Mouse (Mus musculus): ENCODE measurements around the gene Sgsm1. TPM values are rescaled to one million over a fixed set of nuclear protein-coding genes. Genes with fewer than 3 reads are reported as not detected.

Sgsm1 gene
- total RNA-seq, 2 experiments from 2014 or later = 0.67 TPM; not detected in 1

DNA sequence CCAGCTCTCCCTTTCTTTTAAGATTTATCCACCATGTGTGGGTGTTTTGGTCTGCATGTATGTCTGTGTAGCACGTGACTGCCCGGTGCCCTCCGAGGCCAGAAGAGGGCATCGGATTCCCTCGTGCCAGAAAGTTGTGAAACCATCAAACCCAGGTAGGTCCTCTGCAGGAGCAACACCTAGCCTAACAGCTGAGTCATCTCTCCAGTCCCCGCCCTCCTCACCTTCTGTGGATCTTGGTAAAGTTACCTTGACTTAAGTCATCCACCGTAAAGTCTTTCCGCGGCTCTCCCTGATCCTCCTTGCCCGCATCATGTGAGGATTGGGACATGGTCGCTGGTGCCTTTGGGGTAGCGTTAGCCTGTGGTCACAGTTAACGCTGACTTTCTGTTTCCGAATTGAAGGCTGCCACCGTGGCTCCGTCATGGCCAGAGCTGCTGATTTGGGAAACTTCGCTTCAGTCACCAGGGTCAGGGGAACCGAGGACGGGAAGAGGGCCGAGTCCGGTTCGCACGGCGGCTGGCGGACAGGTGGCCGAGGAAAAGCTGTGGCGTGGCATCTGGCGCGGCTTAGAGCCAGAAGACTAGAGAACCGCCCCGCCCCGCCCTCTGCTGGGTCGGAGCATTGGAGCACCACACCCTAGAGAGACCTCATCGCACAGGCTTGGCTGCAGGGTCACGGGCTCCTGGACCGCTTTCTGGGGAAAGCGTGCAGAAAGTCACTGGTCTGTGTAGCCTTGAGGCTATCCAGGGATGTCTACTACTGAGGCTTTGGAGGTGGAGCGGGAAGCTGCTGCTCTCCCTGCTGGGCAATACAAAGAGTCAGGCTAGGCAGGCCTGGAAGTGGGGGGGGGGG is 13.4 kb upstream of the Sgsm1 start:
- ATAC-seq (replicated peaks; ENCODE audit: poor library complexity) = peak; percentile 23; the same call in 1 of the 2 replicates

DNA sequence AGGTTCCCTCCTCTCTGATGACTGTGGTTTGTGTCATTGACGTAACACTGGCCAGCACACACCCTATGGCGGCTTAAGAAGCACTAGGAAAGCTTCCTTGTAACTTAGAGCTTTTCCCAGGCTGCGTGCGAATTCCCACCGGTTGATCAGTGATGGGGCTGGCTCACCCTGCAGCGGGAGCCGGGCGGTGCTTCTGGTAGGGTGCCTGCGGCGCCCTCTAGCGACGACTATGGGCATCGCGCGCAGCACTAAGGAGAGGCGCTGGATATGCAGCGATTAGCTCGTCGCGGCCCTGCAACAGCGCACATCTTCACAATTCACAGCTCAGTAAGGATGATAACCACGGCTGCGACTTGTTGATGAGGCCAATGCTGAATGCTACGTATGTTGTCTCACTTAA is 3.4 kb upstream of the Sgsm1 start:
- ATAC-seq (replicated peaks; ENCODE audit: poor library complexity) = peak; percentile 75

DNA sequence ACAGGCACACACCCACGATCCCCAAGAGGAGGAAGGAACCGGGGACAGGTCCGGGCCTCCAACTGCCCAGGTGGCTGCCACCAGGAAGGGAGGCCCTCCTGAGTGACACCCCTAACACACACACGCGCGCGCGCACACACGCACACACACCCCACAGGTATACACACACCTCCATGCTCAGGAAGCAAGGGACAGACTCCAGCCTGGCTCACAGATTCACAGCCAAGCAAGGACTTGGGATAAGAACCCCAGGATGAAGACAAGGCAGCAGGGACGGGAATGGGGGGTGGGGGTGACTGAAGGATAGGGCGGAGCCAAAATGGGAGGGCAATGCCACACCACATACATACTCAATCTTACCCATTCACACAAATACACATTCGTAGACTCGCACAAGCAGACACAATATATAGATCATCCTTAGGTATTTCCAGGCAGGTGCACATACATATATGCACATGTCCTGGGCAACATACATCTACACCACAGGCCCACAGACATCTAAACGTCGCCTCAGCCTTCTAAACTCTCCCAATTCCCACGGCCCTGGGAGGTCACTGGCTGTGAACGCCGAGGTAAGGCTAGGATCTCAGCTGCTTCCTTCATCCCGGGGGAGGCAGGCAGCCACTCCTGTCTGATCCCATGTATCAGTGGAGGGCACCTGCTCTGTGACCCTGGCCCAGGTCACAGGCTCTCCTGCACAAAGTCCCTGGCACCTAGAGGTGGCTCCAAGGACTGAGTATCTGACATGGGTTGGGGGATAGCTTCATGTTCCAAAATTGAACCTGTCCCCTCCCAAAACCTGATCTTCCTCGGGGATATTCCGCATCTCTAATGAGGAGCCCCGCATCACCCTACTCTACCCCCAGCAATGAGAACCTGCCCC is 852 bp downstream of the Sgsm1 start:
- no peak for ATAC-seq (replicated peaks; ENCODE audit: poor library complexity)

DNA sequence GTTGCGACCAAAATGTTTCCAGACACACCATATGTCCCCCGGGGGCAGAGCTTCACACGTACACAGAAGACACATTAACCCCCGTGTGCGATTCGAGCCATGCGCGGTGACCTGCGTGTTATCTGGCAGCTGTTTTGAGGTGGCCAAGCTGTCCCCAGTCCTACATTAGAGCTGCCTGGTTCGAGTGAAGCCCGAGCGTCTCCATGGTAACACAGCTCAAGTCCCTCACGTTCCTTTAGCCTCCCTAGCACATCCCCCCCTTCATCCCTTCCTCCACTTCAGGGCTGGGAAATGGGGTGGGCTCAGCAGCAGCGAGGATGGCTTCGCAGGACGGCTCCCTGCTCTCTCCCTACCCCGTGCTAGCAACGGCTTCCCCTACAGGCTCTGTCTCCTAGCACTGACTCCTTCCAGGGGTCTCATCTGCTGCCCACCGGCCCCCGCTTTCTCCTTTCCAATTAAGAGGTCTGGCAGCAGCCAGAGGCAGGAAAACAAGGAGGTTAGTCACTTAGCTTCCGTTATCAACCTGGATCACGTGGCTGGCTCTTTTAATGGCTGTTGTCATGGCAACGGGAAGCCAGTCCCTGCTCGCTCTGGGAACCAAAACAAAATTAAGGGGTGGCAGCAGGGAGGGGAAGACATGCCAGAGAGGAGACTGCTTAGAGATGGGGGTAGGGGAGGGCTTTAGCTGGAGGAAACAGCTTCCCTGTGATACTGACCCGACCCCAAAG is 3.7 kb downstream of the Sgsm1 start:
- ATAC-seq (replicated peaks; ENCODE audit: poor library complexity) = no peak

DNA sequence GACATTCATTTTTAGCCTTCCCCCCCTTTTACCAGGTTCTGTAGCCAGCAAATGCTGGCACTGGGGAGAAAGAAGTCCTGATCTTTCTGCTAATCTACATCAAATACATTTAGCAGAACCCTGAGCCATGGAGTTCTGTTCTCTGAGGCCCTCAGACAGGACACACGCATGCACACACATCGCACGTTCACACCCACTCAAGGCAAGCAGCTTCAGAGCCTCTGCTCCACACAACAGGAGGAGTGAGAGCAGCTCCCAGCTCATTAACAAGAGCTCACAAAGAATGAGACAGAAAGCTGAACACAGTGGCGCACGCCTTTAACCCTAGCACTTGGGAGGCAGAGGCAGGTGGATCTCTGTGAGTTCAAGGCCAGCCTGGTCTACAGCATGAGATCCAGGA is 6.1 kb downstream of the Sgsm1 start:
- ATAC-seq (replicated peaks; ENCODE audit: poor library complexity) = no peak

DNA sequence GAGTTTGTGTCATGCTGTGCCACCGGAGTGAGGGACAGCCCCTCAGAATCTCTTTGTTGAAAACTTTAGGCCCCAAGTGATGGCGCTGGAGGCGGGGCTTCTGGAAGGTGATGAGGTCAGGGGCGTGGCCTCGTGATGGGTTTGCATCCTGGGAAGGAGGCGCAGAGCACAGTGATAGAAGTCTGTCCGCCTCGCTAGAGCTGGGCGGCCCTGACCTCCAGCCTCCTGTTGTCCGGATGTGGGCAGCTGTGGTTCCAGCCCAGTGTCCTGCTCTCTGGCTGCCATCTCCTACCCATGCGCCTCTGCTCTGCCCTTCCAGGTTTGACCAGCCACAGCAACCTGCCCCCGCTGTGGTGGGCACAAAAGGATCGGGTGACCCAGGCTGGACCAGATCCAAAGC is 8.7 kb downstream of the Sgsm1 start:
- ATAC-seq (replicated peaks; ENCODE audit: poor library complexity) = no peak

DNA sequence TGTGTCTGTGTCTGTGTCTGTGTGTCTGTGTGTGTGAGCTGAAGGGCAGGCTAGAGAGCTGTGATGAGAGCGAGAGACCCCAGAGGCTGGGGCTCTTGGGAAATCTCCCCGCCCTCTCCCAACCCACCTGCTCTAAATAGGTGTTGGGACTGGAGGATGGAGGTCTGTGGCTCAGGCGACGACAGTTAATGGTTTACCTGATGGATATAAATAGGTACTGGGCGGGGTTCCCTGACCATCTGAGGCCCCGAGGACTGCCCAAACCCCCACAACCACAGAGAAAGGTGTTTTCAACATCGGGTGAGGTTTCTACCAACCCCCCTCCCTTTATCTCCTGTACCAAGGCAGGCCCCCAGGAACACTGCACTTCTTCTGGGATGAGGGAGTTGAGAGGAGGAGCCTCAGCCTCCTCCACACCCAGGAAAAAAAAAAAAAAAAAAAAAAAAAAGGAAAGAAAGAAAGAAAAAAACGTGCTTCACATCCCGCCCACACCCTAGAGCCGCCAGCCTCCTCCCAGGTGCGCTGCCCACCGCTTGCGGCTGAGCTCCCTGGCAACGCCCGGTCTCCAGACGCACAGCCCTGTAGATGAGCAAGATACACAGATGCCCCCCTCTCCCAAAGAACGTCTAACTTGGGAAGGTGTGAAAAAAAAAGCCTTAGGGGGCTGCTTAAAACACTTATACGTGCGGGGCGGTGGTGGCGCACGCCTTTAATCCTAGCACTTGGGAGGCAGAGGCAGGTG is 10.3 kb downstream of the Sgsm1 start:
- no peak for ATAC-seq (replicated peaks; ENCODE audit: poor library complexity)

DNA sequence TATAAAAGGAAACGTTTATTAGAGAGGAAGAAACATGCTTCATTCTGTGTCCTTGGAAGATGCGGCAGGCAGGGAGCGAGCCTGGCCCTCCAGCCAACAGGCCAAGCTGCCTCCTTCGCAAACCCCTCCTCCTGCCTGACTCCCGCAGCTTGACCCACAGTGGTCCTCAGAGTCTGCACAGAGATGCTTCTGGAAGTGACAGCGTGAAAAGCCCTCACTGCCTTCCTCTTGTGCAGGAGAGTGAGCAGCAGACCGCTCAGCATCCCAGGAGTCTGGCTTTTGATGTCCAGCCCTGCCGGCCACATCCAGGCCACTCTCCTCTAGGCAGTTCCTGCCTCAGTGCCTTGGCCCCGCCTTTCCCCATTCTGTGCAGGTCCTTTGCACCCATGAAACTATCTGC is 11.2 kb downstream of the Sgsm1 start:
- ATAC-seq (replicated peaks; ENCODE audit: poor library complexity) = no peak

DNA sequence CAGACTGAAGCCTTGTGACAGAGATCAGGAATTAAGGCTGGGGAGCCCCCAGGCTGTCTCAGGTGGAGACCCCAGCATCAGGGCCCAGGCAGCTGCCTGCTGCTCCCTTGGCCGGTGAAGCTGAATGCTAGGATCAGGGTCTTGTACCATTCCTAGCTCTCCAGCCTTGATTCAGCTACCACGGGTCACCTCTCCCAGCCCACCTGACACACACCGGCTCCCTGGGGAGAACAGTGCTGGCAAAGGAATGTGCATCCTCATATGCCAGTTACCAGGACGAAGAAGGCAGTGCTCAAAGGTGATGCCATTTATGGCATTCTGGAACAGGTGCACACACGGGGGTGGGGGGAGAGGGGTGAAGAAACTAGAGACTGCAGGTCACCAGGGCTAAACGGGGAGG is 11.8 kb downstream of the Sgsm1 start:
- no peak for ATAC-seq (replicated peaks; ENCODE audit: poor library complexity)

DNA sequence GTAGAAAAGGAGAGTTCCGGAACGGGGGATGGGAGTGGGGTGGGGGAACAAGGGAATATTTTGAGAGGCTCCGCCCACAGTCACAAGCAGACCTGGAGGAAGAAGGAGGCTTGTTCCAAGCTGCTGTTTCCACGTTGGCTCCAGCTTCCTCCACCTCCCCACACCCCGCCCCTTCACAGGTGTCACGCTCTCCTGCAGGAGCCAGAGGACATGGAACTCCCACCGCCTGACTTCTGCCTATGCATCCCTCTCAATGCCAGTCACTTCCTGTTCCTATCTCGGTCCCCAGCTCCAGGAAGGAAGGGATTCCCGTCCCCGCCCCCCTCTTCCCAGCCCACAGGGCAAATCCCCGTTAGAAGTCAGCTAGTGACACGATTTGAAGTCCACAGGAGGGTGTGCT is 12.5 kb downstream of the Sgsm1 start:
- ATAC-seq (replicated peaks; ENCODE audit: poor library complexity) = no peak

DNA sequence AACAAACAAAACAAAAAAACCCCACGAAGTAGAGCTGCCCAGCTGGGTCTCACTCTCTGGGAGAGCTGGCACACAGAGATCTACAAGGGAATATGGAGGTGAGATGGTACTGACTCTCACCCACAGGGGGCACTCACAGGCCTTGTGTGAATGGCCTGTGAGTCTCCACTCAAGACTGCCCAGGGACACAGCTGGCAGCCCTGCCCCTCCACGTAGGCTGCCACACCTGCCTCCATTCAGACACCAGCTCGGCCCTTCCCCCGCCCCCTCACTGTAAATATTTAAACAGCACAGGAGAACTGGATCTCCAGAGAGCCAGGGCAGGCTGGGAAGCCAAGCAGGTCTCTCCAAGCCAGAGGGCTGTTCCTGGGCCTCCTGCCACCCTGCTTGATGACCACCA is 14.8 kb downstream of the Sgsm1 start:
- ATAC-seq (replicated peaks; ENCODE audit: poor library complexity) = no peak

DNA sequence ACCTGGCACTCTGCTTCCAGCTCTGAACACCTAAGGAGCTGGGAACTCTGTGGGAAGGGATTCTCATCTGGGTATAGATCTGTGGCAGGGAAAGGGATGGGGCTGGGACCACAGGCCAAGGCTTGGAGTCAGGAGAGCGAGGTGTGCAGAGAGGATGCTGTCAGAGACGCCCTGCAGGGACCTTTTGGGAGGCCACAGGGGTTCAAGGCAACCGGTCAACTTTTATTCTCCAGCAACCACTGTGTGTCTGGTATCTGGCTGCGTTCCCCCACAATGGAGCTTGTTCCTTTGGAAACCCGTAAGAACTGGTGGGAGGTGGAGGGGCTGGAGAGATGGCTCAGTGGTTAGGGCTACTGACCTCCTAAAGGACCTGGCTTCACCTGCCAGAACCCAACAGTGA is 16.0 kb downstream of the Sgsm1 start:
- no peak for ATAC-seq (replicated peaks; ENCODE audit: poor library complexity)

DNA sequence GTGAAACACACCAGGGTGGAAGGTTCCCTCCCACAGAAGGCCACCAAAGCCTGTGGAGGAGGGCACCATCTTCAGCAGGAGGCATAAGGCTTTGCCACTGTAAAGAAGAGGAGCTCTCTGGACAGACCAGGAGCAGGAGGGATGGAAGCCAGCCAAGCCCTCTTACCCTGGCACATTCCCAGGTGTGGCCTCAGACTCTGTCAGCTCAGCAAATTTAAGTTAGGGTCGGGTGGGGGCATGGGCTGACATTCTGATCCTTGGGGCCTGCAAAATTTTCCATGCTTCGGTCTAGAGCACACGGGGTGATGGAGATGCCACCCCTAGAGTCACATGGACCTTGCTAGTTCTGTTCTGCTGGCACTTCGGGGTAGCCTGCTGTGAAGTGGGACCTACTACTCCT is 17.1 kb downstream of the Sgsm1 start:
- no peak for ATAC-seq (replicated peaks; ENCODE audit: poor library complexity)

DNA sequence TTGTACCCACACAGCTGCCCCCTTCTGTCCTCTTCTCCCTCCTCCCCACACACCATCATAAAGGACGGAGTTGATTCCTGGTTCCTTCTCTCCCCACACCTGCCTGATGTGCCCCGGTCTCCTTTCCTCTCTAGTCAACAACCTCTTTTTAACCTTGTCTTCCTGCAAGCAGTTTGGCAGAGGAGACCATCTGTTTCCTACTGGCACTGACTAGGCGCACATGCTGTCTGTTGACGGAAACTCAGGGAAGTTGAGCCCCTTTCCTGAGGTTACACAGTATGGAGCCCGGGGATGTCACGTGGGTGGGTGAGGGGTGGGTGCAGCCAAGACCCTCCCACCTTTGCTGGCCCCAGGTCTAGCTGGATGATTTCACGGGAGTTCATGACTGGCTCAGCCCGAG is 17.8 kb downstream of the Sgsm1 start:
- ATAC-seq (replicated peaks; ENCODE audit: poor library complexity) = 0 out of 2 replicates have a peak, but pooled peaks have one; percentile 26

DNA sequence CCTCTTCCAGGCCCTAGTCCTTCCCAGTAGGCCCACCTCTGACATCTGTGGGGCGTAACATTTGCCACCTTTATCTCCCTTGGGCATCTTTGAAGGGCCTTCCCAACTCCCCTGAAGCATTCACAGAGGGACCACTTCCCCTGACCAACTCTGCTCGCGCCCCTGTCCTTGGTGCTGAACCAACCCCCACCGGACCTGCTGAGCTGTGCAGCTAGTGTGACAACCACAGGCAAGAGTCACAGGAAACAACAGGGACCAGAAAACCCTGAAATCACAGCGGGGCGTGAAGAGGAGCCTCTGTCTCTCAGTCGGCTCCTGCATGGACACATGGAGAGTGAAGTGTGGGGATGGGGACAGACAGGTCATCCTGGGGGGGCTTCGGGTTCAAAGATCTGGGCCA is 18.4 kb downstream of the Sgsm1 start:
- peak; percentile 82 for ATAC-seq (replicated peaks; ENCODE audit: poor library complexity)

DNA sequence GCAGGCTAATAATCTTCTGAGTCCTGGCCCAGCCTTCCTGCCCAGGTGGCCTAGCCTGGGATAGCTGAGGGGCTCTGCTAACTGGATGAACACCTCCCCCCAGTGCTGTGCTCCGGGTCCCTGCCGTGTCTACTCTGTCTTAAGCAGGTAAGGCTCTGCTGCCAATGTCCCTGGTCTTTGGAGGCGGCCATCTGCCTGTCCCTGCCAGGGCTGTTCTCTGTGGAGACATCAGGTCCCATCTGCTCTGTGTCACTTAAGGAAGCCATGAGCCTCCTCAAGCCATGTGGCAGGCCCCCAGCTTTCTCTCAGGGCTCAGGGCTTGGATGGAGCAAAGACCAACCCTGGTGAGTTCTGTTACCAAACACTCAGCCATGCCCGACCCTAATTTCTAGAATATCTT is 19.5 kb downstream of the Sgsm1 start:
- no peak for ATAC-seq (replicated peaks; ENCODE audit: poor library complexity)

DNA sequence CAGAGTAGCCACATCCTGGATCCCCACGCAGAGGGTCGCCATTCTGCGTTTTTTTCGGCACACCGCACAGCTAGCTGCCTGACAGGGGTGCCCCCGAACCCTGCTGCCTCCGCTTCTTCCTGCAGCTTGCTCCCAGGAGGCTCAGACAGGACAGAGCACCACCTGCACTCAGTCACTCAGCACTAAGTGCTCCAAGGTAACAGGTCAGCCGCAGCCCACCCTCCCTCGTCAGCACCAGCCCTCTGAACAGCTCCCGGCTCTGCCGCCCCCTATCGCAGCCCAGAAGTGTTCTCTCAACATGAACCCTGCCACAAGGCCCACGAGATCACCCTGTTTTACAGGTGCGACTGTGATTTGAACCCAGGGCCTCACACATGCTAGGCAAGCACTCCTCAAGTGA is 20.4 kb downstream of the Sgsm1 start:
- ATAC-seq (replicated peaks; ENCODE audit: poor library complexity) = no peak

DNA sequence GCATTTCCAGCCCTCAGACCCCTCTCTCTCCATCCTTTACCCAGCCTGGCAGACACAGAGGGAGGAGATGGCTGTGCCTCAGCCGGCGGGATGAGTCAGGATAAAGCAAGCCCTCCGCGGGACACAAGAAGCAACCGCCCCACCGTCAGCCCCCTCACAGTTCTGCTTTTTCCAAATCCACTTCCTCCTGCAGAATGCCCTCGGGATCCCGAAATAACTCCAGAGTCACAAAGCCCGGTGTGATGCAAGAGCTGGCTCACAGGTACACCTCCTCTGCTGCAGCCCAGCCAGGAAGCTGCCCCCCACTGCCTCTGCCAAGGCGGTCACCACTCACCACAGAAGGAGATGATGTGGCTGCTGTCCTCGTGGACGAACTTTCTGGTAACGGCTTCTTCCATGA is 22.1 kb downstream of the Sgsm1 start:
- ATAC-seq (replicated peaks; ENCODE audit: poor library complexity) = peak; percentile 56

DNA sequence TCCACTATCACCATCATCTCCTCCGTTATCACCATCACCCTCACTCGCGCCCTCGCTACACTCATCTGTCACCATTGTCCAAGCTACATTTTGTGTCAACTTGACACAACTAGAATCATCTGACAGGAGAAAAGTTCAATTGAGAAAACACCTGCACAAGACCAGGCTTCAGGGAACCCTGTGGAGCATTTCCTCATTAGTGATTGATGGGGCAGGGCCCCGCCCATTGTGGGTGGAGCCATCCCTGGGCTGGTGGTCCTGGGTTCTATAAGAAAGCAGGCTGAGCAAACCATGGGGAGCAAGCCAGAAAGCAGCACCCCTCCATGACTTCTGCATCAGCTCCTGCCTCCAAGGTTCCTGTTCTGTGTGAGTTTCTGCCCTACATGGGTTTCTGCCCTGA is 22.8 kb downstream of the Sgsm1 start:
- no peak for ATAC-seq (replicated peaks; ENCODE audit: poor library complexity)

DNA sequence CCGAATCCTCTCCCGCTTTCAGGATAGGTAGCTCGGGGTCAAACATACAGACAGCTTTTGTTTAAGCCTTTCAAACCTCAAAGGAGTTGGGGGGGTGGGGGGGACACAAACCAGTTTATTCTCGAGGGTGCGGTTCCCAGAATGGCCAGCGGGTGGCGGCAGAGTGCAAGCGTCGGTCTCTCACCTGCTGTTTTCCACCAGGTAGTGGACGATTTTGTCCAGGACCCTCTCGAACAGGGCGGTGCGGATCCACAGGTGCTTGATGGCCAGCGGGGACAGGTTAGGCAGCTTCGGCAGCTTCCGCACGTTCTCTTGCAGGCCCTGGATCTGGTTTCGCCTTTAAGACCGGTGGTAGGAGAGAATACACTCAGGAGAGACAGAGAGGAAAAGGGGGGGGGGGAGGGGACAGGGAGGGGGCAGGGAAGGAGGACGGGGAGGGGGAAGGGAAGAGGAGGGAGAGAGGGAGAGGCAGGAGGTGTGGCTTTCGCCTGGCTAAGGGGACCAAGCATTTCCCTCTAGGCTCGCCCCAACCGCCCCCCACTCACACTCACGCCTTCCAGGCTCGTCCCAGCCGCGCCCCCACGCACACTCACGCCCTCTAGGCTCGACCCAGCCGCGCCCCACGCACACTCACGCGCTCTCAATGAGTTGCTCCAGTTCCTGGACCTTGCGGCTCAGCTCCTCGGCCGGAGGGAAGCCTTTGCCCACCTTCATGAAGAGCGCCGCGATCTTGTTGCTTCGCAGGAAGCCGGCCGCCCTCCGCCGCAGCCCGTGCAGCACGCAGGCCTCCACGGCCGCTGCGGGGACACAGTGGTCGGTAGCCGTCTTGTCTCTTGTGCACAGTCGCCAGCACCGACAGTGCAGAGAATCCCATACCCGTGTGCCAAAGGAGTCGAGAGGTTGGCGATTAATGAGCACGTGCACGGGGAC is 23.7 kb downstream of the Sgsm1 start:
- ATAC-seq (replicated peaks; ENCODE audit: poor library complexity) = no peak
